Mouse (Mus musculus) liver, postnatal 0 days (tissue): ENCODE data around the gene Dexi. TPM values are rescaled to one million over a fixed set of nuclear protein-coding genes. Genes with fewer than 3 reads are reported as not detected.

Source experiments
- ATAC-seq: fragments of 200-750 bp; cut with Nextera tagmentation; 2 replicates; pipeline ENCODE4 v1.8.0; 2017; ENCODE audit warnings: mild to moderate bottlenecking, moderate library complexity
- DNase-seq: peaks from one replicate; pipeline ENCODE4 v3.0.0-alpha.2; 2016
- H3K27ac ChIP-seq: fragments of 300-500 bp; sonication (generic); 2 replicates; pipeline ENCODE4 v1.5.1; 2014; ENCODE audit warnings: antibody characterized with exemption, moderate library complexity, mild to moderate bottlenecking, low read depth
- H3K27me3 ChIP-seq: fragments of 300-500 bp; sonication (generic); 2 replicates; pipeline ENCODE4 v1.6.1; 2014; ENCODE audit warnings: low read length, control low read depth, mixed read lengths; ENCODE audit not compliant: insufficient read depth
- H3K36me3 ChIP-seq: fragments of 300-500 bp; sonication (generic); replicated peaks from 2 replicates; pipeline ENCODE4 v1.6.1; 2014; ENCODE audit warnings: mild to moderate bottlenecking, control low read depth, low read length, moderate library complexity, mixed read lengths; ENCODE audit not compliant: insufficient read depth
- H3K4me1 ChIP-seq: fragments of 300-500 bp; sonication (generic); 2 replicates; pipeline ENCODE4 v1.6.1; 2014; ENCODE audit warnings: antibody characterized with exemption, mild to moderate bottlenecking, control low read depth; ENCODE audit not compliant: insufficient read depth
- H3K4me2 ChIP-seq: fragments of 300-500 bp; sonication (generic); 2 replicates; pipeline ENCODE4 v1.6.1; 2014; ENCODE audit warnings: low read depth, mild to moderate bottlenecking, low read length, moderate library complexity, mixed read lengths
- H3K4me3 ChIP-seq: fragments of 300-500 bp; sonication (generic); 2 replicates; pipeline ENCODE4 v1.5.1; 2014; ENCODE audit warnings: low read depth, low read length
- H3K9ac ChIP-seq: fragments of 300-500 bp; sonication (generic); replicated peaks from 2 replicates; pipeline ENCODE4 v1.6.1; 2014; ENCODE audit warnings: mild to moderate bottlenecking, moderate library complexity
- H3K9me3 ChIP-seq: fragments of 300-500 bp; sonication (generic); 2 replicates; pipeline ENCODE4 v1.6.1; 2016; ENCODE audit warnings: mild to moderate bottlenecking, control low read depth, low read length, mixed read lengths
- CTCF ChIP-seq: sonication (generic); IDR thresholded peaks from 2 replicates; pipeline ENCODE4 v1.5.1; 2016; ENCODE audit warnings: antibody characterized with exemption, low read depth
- EP300 ChIP-seq: IDR thresholded peaks from 2 replicates; pipeline ENCODE4 v1.6.1; 2016; ENCODE audit warnings: antibody characterized with exemption, low read depth, mild to moderate bottlenecking
- WGBS: fragments of 180-500 bp; shearing (Covaris S2); extraction: QIAGEN DNeasy Blood & Tissue Kit; methylation state at CpG from one replicate; pipeline ENCODE4 v1.1.7; 2014; ENCODE audit not compliant: insufficient replicate concordance; 5-methylcytosine and 5-hydroxymethylcytosine counted together
- polyA plus RNA-seq: library from polyadenylated mRNA; unstranded; fragments of >200 nt; fragmentation: Nextera tagmentation; extraction: Ambion mirVana; gene quantifications from 2 replicates; pipeline ENCODE4 v1.2.1, GENCODE M21; 2015

Dexi gene
- polyA plus RNA-seq, 1 experiment from 2014 or later = 2.8 TPM

DNA sequence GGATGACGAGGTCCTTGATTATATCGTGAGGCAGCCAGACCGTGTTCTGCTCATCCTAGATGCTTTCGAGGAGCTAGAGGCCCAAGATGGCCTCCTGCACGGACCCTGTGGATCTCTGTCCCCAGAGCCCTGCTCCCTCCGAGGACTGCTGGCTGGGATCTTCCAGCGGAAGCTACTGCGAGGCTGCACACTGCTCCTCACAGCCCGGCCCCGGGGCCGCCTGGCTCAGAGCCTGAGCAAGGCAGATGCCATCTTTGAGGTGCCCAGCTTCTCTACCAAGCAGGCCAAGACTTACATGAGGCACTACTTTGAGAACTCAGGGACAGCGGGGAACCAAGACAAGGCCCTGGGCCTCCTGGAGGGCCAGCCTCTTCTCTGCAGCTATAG lies 31.7 kb downstream of the Dexi start:
- Histone ChIP-seq H3K4me3 (no peak overlapping the region), H3K27me3 (no peaks in the 10 kb centered on the region), H3K9ac (no peak overlapping the region), H3K27ac (no peak overlapping the region), H3K4me1 (no peaks in the 10 kb centered on the region), H3K4me2 (no peak overlapping the region), H3K36me3 (no peaks in the 10 kb centered on the region), H3K9me3 (no peaks in the 10 kb centered on the region)
- DNase-seq (no peak), ATAC-seq (no peak)
- WGBS = 76% methylated on average over 12 of the region's 12 CpGs
- TF ChIP-seq EP300 = no peak
- TF ChIP-seq CTCF = no peak

DNA sequence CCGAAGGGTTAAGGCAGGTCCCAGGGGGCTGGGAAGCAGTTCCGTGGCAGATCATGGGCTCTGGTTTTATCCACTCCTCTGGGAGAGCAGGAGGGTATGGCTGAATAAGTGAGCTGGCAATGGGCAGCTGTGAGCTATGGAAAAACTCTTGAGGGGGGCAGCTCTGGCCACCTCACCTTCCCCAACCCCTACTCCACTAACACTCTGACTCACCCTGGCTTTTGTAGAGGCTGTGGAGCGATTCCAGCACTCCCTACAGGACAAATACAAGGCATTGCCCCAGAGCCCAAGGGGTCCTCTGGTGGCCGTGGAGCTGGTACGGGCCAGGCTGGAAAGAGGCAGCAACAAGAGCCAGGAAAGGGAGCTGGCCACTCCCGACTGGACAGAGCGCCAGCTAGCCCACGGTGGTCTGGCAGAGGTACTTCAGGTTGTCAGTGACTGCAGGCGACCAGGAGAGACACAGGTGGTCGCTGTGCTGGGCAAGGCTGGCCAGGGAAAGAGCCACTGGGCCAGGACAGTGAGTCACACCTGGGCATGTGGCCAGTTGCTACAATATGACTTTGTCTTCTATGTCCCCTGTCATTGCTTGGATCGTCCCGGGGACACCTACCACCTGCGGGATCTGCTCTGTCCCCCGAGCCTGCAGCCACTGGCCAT lies 32.2 kb downstream of the Dexi start:
- H3K4me1 ChIP-seq = no peaks in the 10 kb centered on the region
- no peak overlapping the region for H3K27ac ChIP-seq
- no peaks in the 10 kb centered on the region for H3K36me3 ChIP-seq
- TF ChIP-seq EP300 = no peak
- no peak for TF ChIP-seq CTCF
- H3K9me3 ChIP-seq = no peaks in the 10 kb centered on the region
- H3K27me3 ChIP-seq = no peaks in the 10 kb centered on the region
- DNase-seq (no peak), ATAC-seq (no peak)
- no peak overlapping the region for H3K4me2 ChIP-seq
- 59% methylated on average over 14 of the region's 14 CpGs for WGBS
- H3K9ac ChIP-seq = no peak overlapping the region
- no peak overlapping the region for H3K4me3 ChIP-seq

DNA sequence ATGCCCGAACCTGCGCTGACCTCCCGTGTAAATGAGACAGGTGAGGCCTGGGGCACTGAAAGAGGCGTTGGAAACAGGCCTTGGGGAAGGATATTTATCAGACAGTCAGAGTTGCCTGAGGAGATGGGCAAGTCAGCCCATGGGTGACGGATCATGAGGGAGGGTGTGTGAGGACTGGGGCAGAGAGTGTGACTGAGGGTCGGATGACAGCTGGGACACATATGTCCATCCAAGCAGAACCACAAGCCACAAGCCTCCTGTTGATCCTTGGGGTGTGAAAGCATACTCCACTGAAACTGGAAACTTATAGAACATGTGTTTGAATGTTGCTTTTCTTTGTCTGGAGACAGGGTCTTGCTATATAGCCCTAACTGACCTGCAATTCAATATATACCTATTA lies 34.2 kb downstream of the Dexi start:
- no peak for TF ChIP-seq CTCF
- TF ChIP-seq EP300 = no peak
- H3K4me3 ChIP-seq = no peak overlapping the region
- H3K4me2 ChIP-seq = no peak overlapping the region
- no peaks in the 10 kb centered on the region for H3K9me3 ChIP-seq
- H3K9ac ChIP-seq = no peak overlapping the region
- ATAC-seq (peak; percentile 36; the same call in 1 of the 2 replicates), DNase-seq (no peak)
- no peaks in the 10 kb centered on the region for H3K27me3 ChIP-seq
- H3K4me1 ChIP-seq = no peaks in the 10 kb centered on the region
- H3K36me3 ChIP-seq = no peaks in the 10 kb centered on the region
- 56% methylated on average over 6 of the region's 6 CpGs for WGBS
- H3K27ac ChIP-seq = no peak overlapping the region

DNA sequence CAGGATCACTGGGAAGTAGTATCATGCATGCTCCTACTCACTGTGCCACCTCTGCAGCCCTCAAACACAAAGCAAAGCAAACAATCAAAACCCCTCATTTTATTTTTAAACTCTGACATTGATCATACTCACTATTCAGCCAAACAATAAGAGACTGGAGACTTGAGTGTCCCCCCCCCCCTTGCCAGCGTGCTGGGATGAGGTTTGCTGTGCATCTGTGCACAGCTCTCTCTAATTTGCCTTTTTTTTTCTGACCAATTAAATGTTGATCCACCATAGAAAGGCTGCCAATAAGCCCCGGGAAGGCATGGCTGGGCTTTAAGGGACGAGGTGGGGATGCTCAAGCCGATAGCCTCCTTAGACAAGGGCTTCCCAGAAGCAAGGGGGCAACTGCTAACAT lies 35.4 kb downstream of the Dexi start:
- WGBS = 61% methylated on average over 4 of the region's 4 CpGs
- no peaks in the 10 kb centered on the region for H3K4me1 ChIP-seq
- no peak for DNase-seq
- no peak overlapping the region for H3K4me3 ChIP-seq
- no peak overlapping the region for H3K4me2 ChIP-seq
- no peaks in the 10 kb centered on the region for H3K36me3 ChIP-seq
- no peak for TF ChIP-seq CTCF
- TF ChIP-seq EP300 = no peak
- H3K9me3 ChIP-seq = no peaks in the 10 kb centered on the region
- H3K9ac ChIP-seq = no peak overlapping the region
- no peak for ATAC-seq
- no peak overlapping the region for H3K27ac ChIP-seq
- no peaks in the 10 kb centered on the region for H3K27me3 ChIP-seq

DNA sequence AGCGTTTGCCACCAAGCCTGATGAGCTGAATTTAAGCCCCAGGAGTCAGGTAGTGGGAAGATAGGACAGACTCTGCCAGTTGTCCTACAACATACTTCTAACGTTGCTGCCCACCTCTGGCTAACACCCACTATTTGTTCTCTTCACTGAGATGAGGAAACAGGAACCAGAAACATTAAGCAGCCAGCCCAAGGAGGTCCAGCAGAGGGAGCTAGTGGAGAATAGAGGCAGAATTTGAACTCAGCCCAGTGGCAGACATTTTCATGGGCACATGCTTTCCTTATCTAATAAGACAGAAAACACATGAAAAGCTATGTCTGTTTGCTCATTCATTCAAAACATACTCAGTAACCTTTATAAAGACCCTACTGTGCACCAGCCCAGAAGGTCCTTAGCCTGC lies 39.8 kb downstream of the Dexi start:
- WGBS = 55% methylated on average over 2 of the region's 2 CpGs
- H3K4me2 ChIP-seq = no peak overlapping the region
- no peaks in the 10 kb centered on the region for H3K9me3 ChIP-seq
- no peak for TF ChIP-seq CTCF
- TF ChIP-seq EP300 = no peak
- no peak overlapping the region for H3K27ac ChIP-seq
- ATAC-seq = no peak
- no peaks in the 10 kb centered on the region for H3K36me3 ChIP-seq
- DNase-seq = no peak
- H3K9ac ChIP-seq = no peak overlapping the region
- H3K4me3 ChIP-seq = no peak overlapping the region
- no peaks in the 10 kb centered on the region for H3K27me3 ChIP-seq
- H3K4me1 ChIP-seq = no peaks in the 10 kb centered on the region

DNA sequence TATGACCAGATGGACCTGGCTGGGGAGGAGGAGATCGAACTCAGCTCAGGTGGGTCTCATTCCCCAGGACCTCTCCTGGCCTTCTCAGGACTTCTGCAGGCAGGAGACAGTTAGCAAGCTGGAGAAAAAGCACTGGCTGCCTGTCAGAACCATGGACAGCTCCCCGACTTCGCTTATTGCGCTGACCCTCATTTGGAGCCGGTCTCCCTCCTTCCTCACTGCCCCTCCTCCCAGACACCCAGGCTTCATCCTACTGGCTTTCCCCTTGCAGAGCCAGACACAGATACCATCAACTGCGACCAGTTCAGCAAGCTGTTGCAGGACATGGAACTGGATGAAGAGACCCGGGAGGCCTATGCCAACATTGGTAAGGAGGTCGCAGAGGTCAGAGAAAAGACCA lies 41.0 kb downstream of the Dexi start:
- 11% methylated on average over 8 of the region's 8 CpGs for WGBS

More for the DNA sequence above, 41.0 kb downstream of the Dexi start:
- H3K4me1 ChIP-seq = no peaks in the 10 kb centered on the region
- H3K9ac ChIP-seq = no peak overlapping the region
- ATAC-seq (no peak), DNase-seq (peak; percentile 68)
- no peaks in the 10 kb centered on the region for H3K9me3 ChIP-seq
- H3K4me2 ChIP-seq = no peak overlapping the region
- H3K4me3 ChIP-seq = no peak overlapping the region
- no peak overlapping the region for H3K27ac ChIP-seq
- no peaks in the 10 kb centered on the region for H3K27me3 ChIP-seq
- H3K36me3 ChIP-seq = no peaks in the 10 kb centered on the region
- TF ChIP-seq CTCF = no peak
- no peak for TF ChIP-seq EP300
